Mouse (Mus musculus) heart, embryonic 15.5 days (tissue): ENCODE results near the gene Kif26b. TPM values are rescaled to one million over a fixed set of nuclear protein-coding genes. Genes with fewer than 3 reads are reported as not detected.

ENCODE experiments used
- ATAC-seq: fragments of 200-750 bp; cut with Nextera tagmentation; replicated peaks from 2 replicates; pipeline ENCODE4 v1.8.0; 2017; ENCODE audit warnings: low read depth, moderate TSS enrichment; ENCODE audit not compliant: insufficient number of reproducible peaks, insufficient read depth, low FRiP score
- H3K27ac ChIP-seq: fragments of 300-500 bp; sonication (generic); 2 replicates; pipeline ENCODE4 v1.5.1; 2015; ENCODE audit warnings: mild to moderate bottlenecking, inconsistent platforms
- H3K27me3 ChIP-seq: fragments of 300-500 bp; sonication (generic); 2 replicates; pipeline ENCODE4 v1.6.1; 2015; ENCODE audit warnings: inconsistent platforms
- H3K36me3 ChIP-seq: fragments of 300-500 bp; sonication (generic); 2 replicates; pipeline ENCODE4 v1.6.1; 2015; ENCODE audit warnings: mild to moderate bottlenecking, inconsistent platforms
- H3K4me1 ChIP-seq: fragments of 300-500 bp; sonication (generic); replicated peaks from 2 replicates; pipeline ENCODE4 v1.6.1; 2015; ENCODE audit warnings: inconsistent platforms
- H3K4me2 ChIP-seq: fragments of 300-500 bp; sonication (generic); 2 replicates; pipeline ENCODE4 v1.6.1; 2015; ENCODE audit warnings: inconsistent platforms, mild to moderate bottlenecking, moderate library complexity
- H3K4me3 ChIP-seq: fragments of 300-500 bp; sonication (generic); 2 replicates; pipeline ENCODE4 v1.5.1; 2015; ENCODE audit warnings: mild to moderate bottlenecking, inconsistent platforms
- H3K9ac ChIP-seq: fragments of 300-500 bp; sonication (generic); 2 replicates; pipeline ENCODE4 v1.6.1; 2015; ENCODE audit warnings: mild to moderate bottlenecking, inconsistent platforms
- H3K9me3 ChIP-seq: fragments of 300-500 bp; sonication (generic); replicated peaks from 2 replicates; pipeline ENCODE4 v1.6.1; 2016; ENCODE audit warnings: inconsistent platforms
- WGBS: fragments of 180-500 bp; shearing (Covaris S2); methylation state at CpG from one replicate; pipeline ENCODE4 v1.1.7; 2015; ENCODE audit warnings: mixed read lengths; 5-methylcytosine and 5-hydroxymethylcytosine counted together
- polyA plus RNA-seq: library from polyadenylated mRNA; unstranded; fragments of >200 nt; fragmentation: Nextera tagmentation; extraction: Ambion mirVana; gene quantifications from 2 replicates; pipeline ENCODE4 v1.2.1, GENCODE M21; 2015

Kif26b gene
- polyA plus RNA-seq, 1 experiment from 2014 or later: 7.3 TPM

GRCm38 (mm10) chr1:178893229-178894080, 364.5 kb downstream of the Kif26b start:
- Histone ChIP-seq H3K4me2 (no peak overlapping the region), H3K36me3 (no peaks in the 10 kb centered on the region), H3K4me1 (peaks cover 8% of the 10 kb centered on the region), H3K9me3 (no peaks in the 10 kb centered on the region), H3K27me3 (no peaks in the 10 kb centered on the region), H3K4me3 (no peak overlapping the region), H3K9ac (no peak overlapping the region), H3K27ac (no peak overlapping the region)
- WGBS: 92% methylated on average over 11 of the region's 11 CpGs
- ATAC-seq: no peak

GRCm38 (mm10) chr1:178894081-178894401, 365.1 kb downstream of the Kif26b start:
- Histone ChIP-seq H3K9ac (no peak overlapping the region), H3K9me3 (no peaks in the 10 kb centered on the region), H3K27ac (no peak overlapping the region), H3K4me2 (no peak overlapping the region), H3K4me1 (peaks cover 8% of the 10 kb centered on the region), H3K36me3 (no peaks in the 10 kb centered on the region), H3K27me3 (no peaks in the 10 kb centered on the region), H3K4me3 (no peak overlapping the region)
- WGBS: 93% methylated on average over 3 of the region's 3 CpGs
- ATAC-seq: no peak

GRCm38 (mm10) chr1:178895674-178896073, 366.7 kb downstream of the Kif26b start:
- ATAC-seq: no peak
- Histone ChIP-seq H3K9ac (no peak overlapping the region), H3K4me1 (peaks cover 8% of the 10 kb centered on the region), H3K36me3 (no peaks in the 10 kb centered on the region), H3K9me3 (no peaks in the 10 kb centered on the region), H3K27me3 (no peaks in the 10 kb centered on the region), H3K4me3 (no peak overlapping the region), H3K4me2 (no peak overlapping the region), H3K27ac (no peak overlapping the region)
- WGBS: 68% methylated on average over 4 of the region's 4 CpGs

- no peak for ATAC-seq
- Histone ChIP-seq H3K4me3 (no peak overlapping the region), H3K36me3 (peaks cover 19% of the 10 kb centered on the region), H3K27ac (no peak overlapping the region), H3K4me2 (no peak overlapping the region), H3K27me3 (peaks cover 1% of the 10 kb centered on the region; the same call in 1 of the 2 replicates), H3K4me1 (peaks cover 8% of the 10 kb centered on the region; the same call in 1 of the 2 replicates), H3K9me3 (no peaks in the 10 kb centered on the region), H3K9ac (no peak overlapping the region)
- WGBS: 63% methylated on average over 14 of the region's 14 CpGs
These were observed 382.0 kb downstream of the Kif26b start for GRCm38 (mm10) chr1:178910951-178911350.

GRCm38 (mm10) chr1:178912936-178913716, 384.2 kb downstream of the Kif26b start:
- no peak overlapping the region for H3K4me3 ChIP-seq
- no peak overlapping the region for H3K9ac ChIP-seq
- peaks cover 19% of the 10 kb centered on the region for H3K4me1 ChIP-seq
- 41% methylated on average over 6 of the region's 6 CpGs for WGBS
- ATAC-seq: no peak
- H3K36me3 ChIP-seq: peaks cover 26% of the 10 kb centered on the region
- H3K4me2 ChIP-seq: no peak overlapping the region
- H3K9me3 ChIP-seq: no peaks in the 10 kb centered on the region
- H3K27ac ChIP-seq: no peak overlapping the region
- peaks cover 10% of the 10 kb centered on the region; the same call in 1 of the 2 replicates for H3K27me3 ChIP-seq

GRCm38 (mm10) chr1:178915056-178915455, 386.1 kb downstream of the Kif26b start:
- no peak overlapping the region for H3K27ac ChIP-seq
- H3K36me3 ChIP-seq: peaks cover 26% of the 10 kb centered on the region
- H3K27me3 ChIP-seq: peaks cover 10% of the 10 kb centered on the region; the same call in 1 of the 2 replicates
- peaks cover 19% of the 10 kb centered on the region for H3K4me1 ChIP-seq
- no peaks in the 10 kb centered on the region for H3K9me3 ChIP-seq
- 68% methylated on average over 12 of the region's 12 CpGs for WGBS
- no peak overlapping the region for H3K9ac ChIP-seq
- H3K4me3 ChIP-seq: no peak overlapping the region
- H3K4me2 ChIP-seq: no peak overlapping the region
- ATAC-seq: no peak

GRCm38 (mm10) chr1:178917194-178917902, 388.4 kb downstream of the Kif26b start:
- Histone ChIP-seq H3K4me1 (peaks cover 19% of the 10 kb centered on the region), H3K27me3 (peaks cover 10% of the 10 kb centered on the region; the same call in 1 of the 2 replicates), H3K27ac (no peak overlapping the region), H3K9me3 (no peaks in the 10 kb centered on the region), H3K9ac (no peak overlapping the region), H3K4me3 (no peak overlapping the region), H3K36me3 (peaks cover 26% of the 10 kb centered on the region), H3K4me2 (peak overlapping the region; percentile 25)
- ATAC-seq: peak; percentile 25; the same call in 1 of the 2 replicates
- WGBS: 50% methylated on average over 31 of the region's 31 CpGs

GRCm38 (mm10) chr1:178924492-178925183, 395.7 kb downstream of the Kif26b start:
- no peaks in the 10 kb centered on the region for H3K27me3 ChIP-seq
- H3K27ac ChIP-seq: no peak overlapping the region
- no peak for ATAC-seq
- H3K4me1 ChIP-seq: no peaks in the 10 kb centered on the region
- H3K9ac ChIP-seq: no peak overlapping the region
- peaks cover 5% of the 10 kb centered on the region; the same call in 1 of the 2 replicates for H3K36me3 ChIP-seq
- no peak overlapping the region for H3K4me3 ChIP-seq
- WGBS: 77% methylated on average over 8 of the region's 8 CpGs
- no peak overlapping the region for H3K4me2 ChIP-seq
- no peaks in the 10 kb centered on the region for H3K9me3 ChIP-seq

GRCm38 (mm10) chr1:178929531-178929930, 400.6 kb downstream of the Kif26b start:
- Histone ChIP-seq H3K36me3 (peaks cover 20% of the 10 kb centered on the region; the same call in 1 of the 2 replicates), H3K4me1 (no peaks in the 10 kb centered on the region)
- no peak for ATAC-seq

GRCm38 (mm10) chr1:178933953-178934637, 405.2 kb downstream of the Kif26b start:
- Histone ChIP-seq H3K9me3 (no peaks in the 10 kb centered on the region), H3K9ac (no peak overlapping the region), H3K27ac (no peak overlapping the region), H3K36me3 (peaks cover 20% of the 10 kb centered on the region; the same call in 1 of the 2 replicates), H3K27me3 (no peaks in the 10 kb centered on the region), H3K4me3 (no peak overlapping the region), H3K4me1 (no peaks in the 10 kb centered on the region), H3K4me2 (no peak overlapping the region)
- 71% methylated on average over 6 of the region's 6 CpGs for WGBS
- no peak for ATAC-seq

More at GRCm38 (mm10) chr1:178929531-178929930, 400.6 kb downstream of the Kif26b start:
- H3K9ac ChIP-seq: no peak overlapping the region
- WGBS: 58% methylated on average over 4 of the region's 4 CpGs
- H3K4me2 ChIP-seq: no peak overlapping the region
- no peaks in the 10 kb centered on the region for H3K9me3 ChIP-seq
- no peak overlapping the region for H3K27ac ChIP-seq
- no peaks in the 10 kb centered on the region for H3K27me3 ChIP-seq
- H3K4me3 ChIP-seq: no peak overlapping the region
